Mouse (Mus musculus): ENCODE measurements around the gene Ankrd13b. TPM values are rescaled to one million over a fixed set of nuclear protein-coding genes. Genes with fewer than 3 reads are reported as not detected.

Ankrd13b gene
- polyA plus RNA-seq, 1 experiment from 2014 or later, result 3.5 TPM

- peak overlapping the region; percentile 99 for H3K4me3 ChIP-seq
- peaks cover 10% of the 10 kb centered on the region for H3K36me3 ChIP-seq
- WGBS, result 76% methylated on average over 6 of the region's 6 CpGs
- 0 out of 2 replicates have a peak, but pooled peaks cover 4% of the 10 kb centered on the region for H3K27me3 ChIP-seq (ENCODE audit: insufficient read depth, poor library complexity, severe bottlenecking)
- peak overlapping the region; percentile 97; the same call in 1 of the 2 replicates for H3K27ac ChIP-seq
- H3K4me1 ChIP-seq, result peaks cover 83% of the 10 kb centered on the region
- no peaks in the 10 kb centered on the region for H3K9me3 ChIP-seq
- no peak for DNase-seq (ENCODE audit: low spot score)
Measured at GRCm38 (mm10) chr11:77494782-77495181, 5.3 kb upstream of the Ankrd13b start.

- H3K27me3 ChIP-seq (ENCODE audit: insufficient read depth, poor library complexity, severe bottlenecking), result 0 out of 2 replicates have a peak, but pooled peaks cover 4% of the 10 kb centered on the region
- WGBS, result 30% methylated on average over 4 of the region's 4 CpGs
- no peaks in the 10 kb centered on the region for H3K9me3 ChIP-seq
- H3K4me3 ChIP-seq, result peak overlapping the region; percentile 99
- peaks cover 84% of the 10 kb centered on the region for H3K4me1 ChIP-seq
- H3K27ac ChIP-seq, result peak overlapping the region; percentile 97
- H3K36me3 ChIP-seq, result peaks cover 5% of the 10 kb centered on the region
- no peak for DNase-seq (ENCODE audit: low spot score)
Measured at GRCm38 (mm10) chr11:77494344-77494676, 4.8 kb upstream of the Ankrd13b start.

GRCm38 (mm10) chr11:77493512-77494343 lies 4.2 kb upstream of the Ankrd13b start, which contains the start of gene Git1:
Git1 (plus strand) TSS chr11:77493562.
- 3% methylated on average over 70 of the region's 74 CpGs for WGBS
- H3K4me3 ChIP-seq, result peak within 1 kb of the TSS; percentile 99
- no peaks in the 10 kb centered on the region for H3K36me3 ChIP-seq
- H3K9me3 ChIP-seq, result no peaks in the 10 kb centered on the region
- H3K27ac ChIP-seq, result peak within 1 kb of the TSS; percentile 97
- 0 out of 2 replicates have a peak, but pooled peaks cover 4% of the 10 kb centered on the region for H3K27me3 ChIP-seq (ENCODE audit: insufficient read depth, poor library complexity, severe bottlenecking)
- no peak for DNase-seq (ENCODE audit: low spot score)
- H3K4me1 ChIP-seq, result peaks cover 84% of the 10 kb centered on the region

- peaks cover 83% of the 10 kb centered on the region for H3K4me1 ChIP-seq
- peak; percentile 96 for DNase-seq (ENCODE audit: low spot score)
- WGBS, result 0% methylated on average over 32 of the region's 32 CpGs
Measured at GRCm38 (mm10) chr11:77492911-77493332, 3.4 kb upstream of the Ankrd13b start.

GRCm38 (mm10) chr11:77492311-77492871 lies 2.9 kb upstream of the Ankrd13b start:
- H3K36me3 ChIP-seq, result no peaks in the 10 kb centered on the region
- WGBS, result 1% methylated on average over 18 of the region's 18 CpGs

More at GRCm38 (mm10) chr11:77492911-77493332, 3.4 kb upstream of the Ankrd13b start:
- no peaks in the 10 kb centered on the region for H3K36me3 ChIP-seq
- H3K4me3 ChIP-seq, result peak overlapping the region; percentile 99
- no peaks in the 10 kb centered on the region for H3K9me3 ChIP-seq
- 0 out of 2 replicates have a peak, but pooled peaks cover 4% of the 10 kb centered on the region for H3K27me3 ChIP-seq (ENCODE audit: insufficient read depth, poor library complexity, severe bottlenecking)
- H3K27ac ChIP-seq, result peak overlapping the region; percentile 97

GRCm38 (mm10) chr11:77491502-77492291 lies 2.2 kb upstream of the Ankrd13b start:
- Histone ChIP-seq H3K9me3 (no peaks in the 10 kb centered on the region), H3K4me1 (peaks cover 76% of the 10 kb centered on the region), H3K27ac (peak overlapping the region; percentile 97), H3K4me3 (peak overlapping the region; percentile 99), H3K27me3 (ENCODE audit: insufficient read depth, poor library complexity, severe bottlenecking) (0 out of 2 replicates have a peak, but pooled peaks cover 4% of the 10 kb centered on the region), H3K36me3 (no peaks in the 10 kb centered on the region)
- peak; percentile 93 for DNase-seq (ENCODE audit: low spot score)
- under 1% methylated on average over 23 of the region's 23 CpGs for WGBS

More at GRCm38 (mm10) chr11:77492311-77492871, 2.9 kb upstream of the Ankrd13b start:
- Histone ChIP-seq H3K27me3 (ENCODE audit: insufficient read depth, poor library complexity, severe bottlenecking) (0 out of 2 replicates have a peak, but pooled peaks cover 4% of the 10 kb centered on the region), H3K4me3 (peak overlapping the region; percentile 99), H3K27ac (peak overlapping the region; percentile 97), H3K4me1 (peaks cover 77% of the 10 kb centered on the region), H3K9me3 (no peaks in the 10 kb centered on the region)
- no peak for DNase-seq (ENCODE audit: low spot score)

- DNase-seq (ENCODE audit: low spot score), result peak; percentile 96
- H3K4me1 ChIP-seq, result peaks cover 73% of the 10 kb centered on the region
- H3K36me3 ChIP-seq, result no peaks in the 10 kb centered on the region
- H3K4me3 ChIP-seq, result peak overlapping the region; percentile 99
- 0% methylated on average over 13 of the region's 13 CpGs for WGBS
- H3K9me3 ChIP-seq, result no peaks in the 10 kb centered on the region
- 0 out of 2 replicates have a peak, but pooled peaks cover 4% of the 10 kb centered on the region for H3K27me3 ChIP-seq (ENCODE audit: insufficient read depth, poor library complexity, severe bottlenecking)
- peak overlapping the region; percentile 97 for H3K27ac ChIP-seq
Measured at GRCm38 (mm10) chr11:77491123-77491501, 1.6 kb upstream of the Ankrd13b start.

- peaks cover 71% of the 10 kb centered on the region for H3K4me1 ChIP-seq
- no peak overlapping the region for H3K27ac ChIP-seq
- 67% methylated on average over 6 of the region's 6 CpGs for WGBS
- no peak for DNase-seq (ENCODE audit: low spot score)
- H3K4me3 ChIP-seq, result peak overlapping the region; percentile 88; the same call in 1 of the 2 replicates
- no peaks in the 10 kb centered on the region for H3K9me3 ChIP-seq
- 0 out of 2 replicates have a peak, but pooled peaks cover 4% of the 10 kb centered on the region for H3K27me3 ChIP-seq (ENCODE audit: insufficient read depth, poor library complexity, severe bottlenecking)
- H3K36me3 ChIP-seq, result no peaks in the 10 kb centered on the region
Measured at GRCm38 (mm10) chr11:77490451-77490850, 973 bp upstream of the Ankrd13b start.

GRCm38 (mm10) chr11:77488771-77489581 lies 502 bp downstream of the Ankrd13b start:
- Histone ChIP-seq H3K27ac (peak overlapping the region; percentile 89), H3K4me3 (peak overlapping the region; percentile 88), H3K27me3 (ENCODE audit: insufficient read depth, poor library complexity, severe bottlenecking) (0 out of 2 replicates have a peak, but pooled peaks cover 4% of the 10 kb centered on the region), H3K4me1 (peaks cover 63% of the 10 kb centered on the region), H3K36me3 (no peaks in the 10 kb centered on the region), H3K9me3 (no peaks in the 10 kb centered on the region)
- DNase-seq (ENCODE audit: low spot score), result no peak
- 4% methylated on average over 51 of the region's 55 CpGs for whole genome bisulfite sequencing

- Histone ChIP-seq H3K4me1 (peaks cover 61% of the 10 kb centered on the region), H3K4me3 (no peak overlapping the region)
Measured at GRCm38 (mm10) chr11:77486798-77487197, 2.7 kb downstream of the Ankrd13b start.

GRCm38 (mm10) chr11:77485229-77485628 lies 4.2 kb downstream of the Ankrd13b start:
- Histone ChIP-seq H3K27ac (no peak overlapping the region), H3K9me3 (no peaks in the 10 kb centered on the region), H3K4me1 (peaks cover 47% of the 10 kb centered on the region), H3K36me3 (no peaks in the 10 kb centered on the region), H3K4me3 (no peak overlapping the region), H3K27me3 (ENCODE audit: insufficient read depth, poor library complexity, severe bottlenecking) (0 out of 2 replicates have a peak, but pooled peaks cover 3% of the 10 kb centered on the region)
- DNase-seq (ENCODE audit: low spot score), result no peak
- WGBS, result 70% methylated on average over 6 of the region's 6 CpGs

More at GRCm38 (mm10) chr11:77486798-77487197, 2.7 kb downstream of the Ankrd13b start:
- no peak overlapping the region for H3K27ac ChIP-seq
- H3K27me3 ChIP-seq (ENCODE audit: insufficient read depth, poor library complexity, severe bottlenecking), result 0 out of 2 replicates have a peak, but pooled peaks cover 4% of the 10 kb centered on the region
- WGBS, result 80% methylated on average over 5 of the region's 5 CpGs
- H3K9me3 ChIP-seq, result no peaks in the 10 kb centered on the region
- DNase-seq (ENCODE audit: low spot score), result no peak
- no peaks in the 10 kb centered on the region for H3K36me3 ChIP-seq

All from heart, embryonic 10.5 days (tissue).